Mouse (Mus musculus): ENCODE results near the gene Lipt2.

The Lipt2 gene

DNA sequence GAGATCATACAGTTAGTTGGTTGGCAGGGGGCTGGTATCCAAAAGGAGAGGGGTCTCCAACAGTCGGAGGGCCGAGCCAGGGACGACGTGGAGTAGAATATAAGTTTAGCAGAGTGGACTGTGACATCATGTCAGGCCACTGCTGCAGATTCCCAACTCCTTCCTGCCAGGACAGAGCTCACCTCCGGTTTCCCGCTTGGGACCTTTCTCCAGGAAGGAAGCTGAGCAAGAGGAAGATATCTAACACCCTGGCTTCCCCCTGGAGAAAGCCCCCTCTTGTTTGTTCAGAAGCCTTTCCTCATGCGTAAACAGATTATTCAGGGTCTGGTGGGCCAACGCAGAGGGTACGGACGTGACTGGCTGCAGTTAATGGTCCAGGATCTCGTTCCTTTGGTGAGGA, 9.6 kb downstream of the Lipt2 start:
- no peak for DNase-seq (ENCODE audit: extremely low read depth, insufficient read length, low spot score)

GRCm38 (mm10) chr7:100170756-100171155, 11.7 kb downstream of the Lipt2 start:
- no peak for DNase-seq (ENCODE audit: extremely low read depth, insufficient read length, low spot score)

DNA sequence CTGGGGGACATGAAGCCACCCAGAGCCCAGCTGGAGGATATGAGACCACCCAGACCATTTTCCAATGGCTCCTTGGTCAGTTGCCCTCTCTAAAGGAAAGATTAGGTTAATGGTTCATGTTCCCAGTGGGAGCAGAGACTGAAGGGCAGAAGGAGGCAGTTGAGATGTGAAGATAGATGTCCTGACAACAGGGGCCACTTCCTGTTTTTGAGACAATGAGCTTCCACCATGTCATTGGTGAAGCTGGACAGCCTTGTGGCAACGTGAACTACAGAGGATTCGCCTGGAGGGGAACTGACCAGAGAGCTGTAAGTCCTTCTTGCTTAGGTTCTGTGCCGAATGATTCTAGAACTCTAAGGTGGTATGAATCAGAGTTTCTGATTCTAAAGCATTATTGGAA, 17.2 kb downstream of the Lipt2 start, which contains the start of gene Kcne3:
Kcne3 (plus strand) TSS at position 234 of the 400 bp plus-strand sequence.
- no peak for DNase-seq (ENCODE audit: extremely low read depth, insufficient read length, low spot score)

DNA sequence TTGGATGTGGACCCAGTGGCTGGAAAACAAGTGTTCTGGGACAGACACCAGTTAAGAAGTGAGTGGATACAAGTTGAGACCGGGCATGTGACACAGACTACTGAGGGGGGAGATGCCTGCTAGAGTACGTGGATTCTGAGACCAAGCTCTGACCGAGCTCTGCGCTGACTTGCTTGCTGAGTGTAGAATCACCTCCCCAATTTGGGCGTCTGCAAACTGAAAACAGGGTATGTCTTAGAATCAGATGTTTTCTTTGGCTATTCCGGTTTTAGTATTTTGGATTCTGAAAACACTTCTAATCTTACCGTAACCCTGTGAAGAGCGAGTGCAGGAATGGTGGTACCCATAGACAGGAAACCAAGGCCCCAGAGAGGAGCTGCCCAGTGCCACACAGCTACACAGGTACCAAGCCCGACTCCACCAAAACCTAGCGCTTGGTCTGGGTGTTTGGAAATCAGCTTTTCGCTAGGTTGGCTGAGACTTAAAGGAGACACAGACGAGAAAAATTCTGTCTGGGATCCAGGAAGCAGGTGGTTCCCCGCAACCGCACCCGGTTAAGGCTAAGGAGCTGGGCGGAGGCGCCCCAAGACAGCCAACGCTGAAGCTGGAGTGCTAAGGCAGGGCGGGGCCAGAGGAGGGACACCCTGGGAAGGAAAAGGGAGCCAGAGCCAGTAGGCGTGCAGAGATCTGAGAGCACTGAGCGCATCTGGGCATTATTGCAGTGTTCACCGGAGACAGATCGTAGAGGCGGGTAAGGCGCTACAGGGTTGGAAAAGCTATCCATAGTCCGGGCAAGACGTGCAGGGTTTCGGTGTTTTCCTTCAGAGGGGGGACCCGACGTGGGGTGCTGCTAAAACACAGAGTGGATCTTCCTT, 19.2 kb downstream of the Lipt2 start:
- DNase-seq (ENCODE audit: extremely low read depth, insufficient read length, low spot score): no peak

- DNase-seq (ENCODE audit: extremely low read depth, insufficient read length, low spot score): no peak
These were observed 19.8 kb downstream of the Lipt2 start for GRCm38 (mm10) chr7:100178891-100179233.

DNA sequence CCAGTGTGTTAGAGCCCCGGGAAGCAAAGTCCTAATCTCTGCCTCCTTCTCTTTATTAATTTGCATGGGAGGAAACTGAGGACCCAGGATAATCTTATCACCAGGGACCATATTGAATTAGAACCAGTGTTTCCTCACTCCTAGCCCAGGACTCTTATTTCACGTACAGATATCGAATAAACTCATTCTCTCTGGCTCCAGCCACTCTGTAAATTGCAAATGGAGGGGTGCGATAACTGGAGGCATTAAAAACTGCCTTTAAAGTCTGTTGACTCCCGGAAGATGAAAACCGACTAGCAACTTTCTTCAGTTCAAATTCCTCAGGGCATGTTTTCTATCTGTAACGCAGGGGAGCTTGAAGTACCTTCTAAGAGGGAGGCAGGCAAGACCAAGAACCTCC, 20.3 kb downstream of the Lipt2 start:
- DNase-seq (ENCODE audit: extremely low read depth, insufficient read length, low spot score): no peak

- DNase-seq (ENCODE audit: extremely low read depth, insufficient read length, low spot score): no peak
These were observed 20.8 kb downstream of the Lipt2 start for GRCm38 (mm10) chr7:100179836-100180407.

GRCm38 (mm10) chr7:100181176-100181575, 22.1 kb downstream of the Lipt2 start:
- no peak for DNase-seq (ENCODE audit: extremely low read depth, insufficient read length, low spot score)

DNA sequence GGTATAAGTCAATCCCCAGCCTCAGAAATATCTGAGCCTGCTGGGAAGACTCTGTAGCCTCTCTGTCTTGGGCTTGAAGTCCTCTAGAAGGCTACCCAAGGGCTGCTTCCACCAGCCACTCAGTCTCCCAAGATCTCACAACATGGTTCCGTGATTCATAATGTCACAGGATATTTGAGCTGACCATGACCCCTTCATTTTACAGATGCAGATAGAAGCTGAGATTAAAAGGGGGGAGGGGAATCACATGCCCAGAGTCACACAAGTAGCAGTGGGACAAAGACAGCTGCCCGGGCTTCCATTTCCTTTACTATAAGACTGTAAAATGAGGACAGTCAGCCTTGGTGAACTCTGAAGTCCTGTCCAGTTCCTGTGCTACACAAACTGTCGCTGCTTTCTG, 22.5 kb downstream of the Lipt2 start:
- no peak for DNase-seq (ENCODE audit: extremely low read depth, insufficient read length, low spot score)

GRCm38 (mm10) chr7:100182388-100182787, 23.3 kb downstream of the Lipt2 start:
- no peak for DNase-seq (ENCODE audit: extremely low read depth, insufficient read length, low spot score)

GRCm38 (mm10) chr7:100187601-100188000, 28.5 kb downstream of the Lipt2 start:
- DNase-seq (ENCODE audit: extremely low read depth, insufficient read length, low spot score): no peak

DNA sequence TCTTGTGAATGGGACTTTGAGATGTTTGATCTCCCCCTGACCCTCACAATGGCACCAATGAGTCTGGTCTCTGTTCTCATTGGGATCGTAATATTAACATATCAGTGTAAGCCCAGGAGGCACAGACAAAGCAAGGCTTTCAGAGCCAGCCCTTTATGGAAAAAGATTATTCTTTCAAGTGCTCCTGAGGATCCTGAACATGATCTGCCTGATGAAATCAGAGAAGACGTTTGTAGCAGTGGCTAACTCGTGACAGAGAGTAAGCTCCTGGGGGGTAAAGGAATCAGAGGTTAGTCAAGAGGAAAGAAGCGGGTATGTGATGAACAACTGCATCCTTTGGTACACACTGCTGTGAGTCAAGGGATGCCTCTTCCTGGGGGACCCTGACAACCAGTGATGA, 31.1 kb downstream of the Lipt2 start:
- DNase-seq (ENCODE audit: extremely low read depth, insufficient read length, low spot score): no peak

- no peak for DNase-seq (ENCODE audit: extremely low read depth, insufficient read length, low spot score)
These were observed 31.7 kb downstream of the Lipt2 start for GRCm38 (mm10) chr7:100190778-100191177.

GRCm38 (mm10) chr7:100201191-100201590, 42.1 kb downstream of the Lipt2 start:
- DNase-seq (ENCODE audit: extremely low read depth, insufficient read length, low spot score): no peak

GRCm38 (mm10) chr7:100203616-100204015, 44.5 kb downstream of the Lipt2 start:
- no peak for DNase-seq (ENCODE audit: extremely low read depth, insufficient read length, low spot score)

DNA sequence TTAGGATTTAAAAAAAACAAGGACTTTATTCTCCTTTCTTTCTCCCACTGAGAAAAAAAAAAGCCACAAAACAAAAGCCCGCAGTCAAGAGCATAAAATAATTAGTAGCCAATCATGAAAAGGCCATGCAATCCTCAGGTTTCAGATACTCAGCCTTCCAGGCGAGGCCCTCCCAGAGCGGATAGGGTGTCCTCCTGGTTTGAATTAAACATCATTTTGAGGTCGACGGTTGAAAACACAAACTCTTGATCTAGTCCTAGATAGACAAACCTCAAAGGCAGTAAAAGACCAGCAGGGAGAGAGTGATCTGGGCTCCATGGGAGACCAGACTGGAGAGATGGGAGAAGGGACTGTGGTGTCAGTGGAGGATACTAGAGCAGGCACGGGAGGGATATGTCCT, 45.8 kb downstream of the Lipt2 start:
- no peak for DNase-seq (ENCODE audit: extremely low read depth, insufficient read length, low spot score)

- no peak for DNase-seq (ENCODE audit: extremely low read depth, insufficient read length, low spot score)
These were observed 47.1 kb downstream of the Lipt2 start for GRCm38 (mm10) chr7:100206144-100206543.

DNA sequence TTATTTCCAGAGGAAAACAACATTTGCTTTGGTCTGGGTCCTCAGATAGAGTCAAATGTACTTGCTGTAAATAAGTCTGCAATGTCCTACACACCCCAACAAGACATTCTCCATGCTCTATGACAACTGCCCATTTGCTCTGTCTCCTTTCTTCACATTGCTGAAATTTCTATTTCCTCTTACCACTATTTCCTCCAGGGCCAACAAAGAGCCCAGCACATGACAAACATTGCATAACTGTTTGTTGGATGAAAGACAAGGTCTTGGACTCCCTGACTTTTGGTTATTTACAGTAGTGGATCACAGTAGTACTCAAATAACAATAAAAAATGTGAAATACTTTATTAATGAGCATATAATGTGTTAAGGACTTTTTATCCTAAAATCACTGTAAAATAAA, 48.8 kb downstream of the Lipt2 start:
- no peak for DNase-seq (ENCODE audit: extremely low read depth, insufficient read length, low spot score)
